Mouse (Mus musculus) hindbrain, postnatal 0 days (tissue): ENCODE measurements around the gene Reln. TPM values are rescaled to one million over a fixed set of nuclear protein-coding genes. Genes with fewer than 3 reads are reported as not detected.

Experiments used
- ATAC-seq: fragments of 200-750 bp; cut with Nextera tagmentation; 2 replicates; pipeline ENCODE4 v1.8.0; 2017; ENCODE audit warnings: mild to moderate bottlenecking, moderate TSS enrichment, moderate library complexity
- DNase-seq: peaks from one replicate; pipeline ENCODE4 v3.0.0-alpha.2; 2015; ENCODE audit warnings: low spot score
- H3K27ac ChIP-seq: fragments of 300-500 bp; sonication (generic); 2 replicates; pipeline ENCODE4 v1.5.1; 2014; ENCODE audit warnings: mild to moderate bottlenecking
- H3K27me3 ChIP-seq: fragments of 300-500 bp; sonication (generic); 2 replicates; pipeline ENCODE4 v1.6.1; 2014; ENCODE audit warnings: low read length, mixed read lengths; ENCODE audit not compliant: insufficient read depth
- H3K36me3 ChIP-seq: fragments of 300-500 bp; sonication (generic); 2 replicates; pipeline ENCODE4 v1.6.1; 2014; ENCODE audit warnings: low read length, mixed read lengths; ENCODE audit not compliant: insufficient read depth
- H3K4me1 ChIP-seq: fragments of 300-500 bp; sonication (generic); 2 replicates; pipeline ENCODE4 v1.6.1; 2014; ENCODE audit warnings: antibody characterized with exemption, low read length, mixed read lengths; ENCODE audit not compliant: insufficient read depth
- H3K4me2 ChIP-seq: fragments of 300-500 bp; sonication (generic); 2 replicates; pipeline ENCODE4 v1.6.1; 2014; ENCODE audit warnings: low read depth, mild to moderate bottlenecking, low read length, moderate library complexity, mixed read lengths
- H3K4me3 ChIP-seq: fragments of 300-500 bp; sonication (generic); 2 replicates; pipeline ENCODE4 v1.5.1; 2014; ENCODE audit warnings: low read length
- H3K9ac ChIP-seq: fragments of 300-500 bp; sonication (generic); replicated peaks from 2 replicates; pipeline ENCODE4 v1.6.1; 2014; ENCODE audit warnings: mild to moderate bottlenecking, low read length, moderate library complexity, mixed read lengths
- H3K9me3 ChIP-seq: fragments of 300-500 bp; sonication (generic); 2 replicates; pipeline ENCODE4 v1.6.1; 2016; ENCODE audit warnings: low read length, mixed read lengths
- CTCF ChIP-seq: IDR thresholded peaks from 2 replicates; pipeline ENCODE4 v1.5.1; 2016; ENCODE audit warnings: antibody characterized with exemption, control low read depth, low read depth
- WGBS: fragments of 180-500 bp; shearing (Covaris S2); extraction: QIAGEN DNeasy Blood & Tissue Kit; methylation state at CpG from one replicate; pipeline ENCODE4 v1.1.7; 2014; 5-methylcytosine and 5-hydroxymethylcytosine counted together
- polyA plus RNA-seq: library from polyadenylated mRNA; unstranded; fragments of >200 nt; fragmentation: Nextera tagmentation; extraction: Ambion mirVana; gene quantifications from 2 replicates; pipeline ENCODE4 v1.2.1, GENCODE M21; 2015
- total RNA-seq: library from RNA; depleted of rRNA; stranded (reverse); fragments of >200 nt; gene quantifications from 2 replicates; pipeline ENCODE4 v1.2.3, GENCODE M21; 2014

Gene Reln
- total and polyA plus RNA-seq, 2 experiments from 2014 or later, result 41.9 to 226 TPM

GRCm38 (mm10) chr5:22141821-22142220 lies 202.7 kb downstream of the Reln start:
- no peaks in the 10 kb centered on the region for H3K4me1 ChIP-seq
- H3K9me3 ChIP-seq, result no peaks in the 10 kb centered on the region
- no peaks in the 10 kb centered on the region for H3K36me3 ChIP-seq
- no peak overlapping the region for H3K9ac ChIP-seq
- WGBS, result 79% methylated on average over 4 of the region's 4 CpGs
- no peak overlapping the region for H3K4me3 ChIP-seq
- H3K4me2 ChIP-seq, result no peak overlapping the region
- no peaks in the 10 kb centered on the region for H3K27me3 ChIP-seq
- no peak for TF ChIP-seq CTCF
- ATAC-seq (no peak), DNase-seq (no peak)
- H3K27ac ChIP-seq, result no peak overlapping the region

- no peak for ATAC-seq
- no peak for DNase-seq
Measured at GRCm38 (mm10) chr5:22139015-22139414, 205.5 kb downstream of the Reln start.

GRCm38 (mm10) chr5:22134402-22134801 lies 210.1 kb downstream of the Reln start:
- H3K9ac ChIP-seq, result no peak overlapping the region
- DNase-seq (no peak), ATAC-seq (no peak)
- H3K4me1 ChIP-seq, result peaks cover 4% of the 10 kb centered on the region; the same call in 1 of the 2 replicates
- no peaks in the 10 kb centered on the region for H3K27me3 ChIP-seq
- WGBS, result 53% methylated on average over 9 of the region's 9 CpGs
- H3K4me2 ChIP-seq, result no peak overlapping the region
- no peak for TF ChIP-seq CTCF
- H3K9me3 ChIP-seq, result no peaks in the 10 kb centered on the region
- H3K4me3 ChIP-seq, result no peak overlapping the region
- no peak overlapping the region for H3K27ac ChIP-seq
- no peaks in the 10 kb centered on the region for H3K36me3 ChIP-seq

More at GRCm38 (mm10) chr5:22139015-22139414, 205.5 kb downstream of the Reln start:
- H3K36me3 ChIP-seq, result no peaks in the 10 kb centered on the region
- H3K4me2 ChIP-seq, result no peak overlapping the region
- H3K27ac ChIP-seq, result no peak overlapping the region
- no peak overlapping the region for H3K9ac ChIP-seq
- 25% methylated on average over 2 of the region's 2 CpGs for WGBS
- no peaks in the 10 kb centered on the region for H3K27me3 ChIP-seq
- no peak overlapping the region for H3K4me3 ChIP-seq
- TF ChIP-seq CTCF, result no peak
- H3K4me1 ChIP-seq, result no peaks in the 10 kb centered on the region
- no peaks in the 10 kb centered on the region for H3K9me3 ChIP-seq

DNA sequence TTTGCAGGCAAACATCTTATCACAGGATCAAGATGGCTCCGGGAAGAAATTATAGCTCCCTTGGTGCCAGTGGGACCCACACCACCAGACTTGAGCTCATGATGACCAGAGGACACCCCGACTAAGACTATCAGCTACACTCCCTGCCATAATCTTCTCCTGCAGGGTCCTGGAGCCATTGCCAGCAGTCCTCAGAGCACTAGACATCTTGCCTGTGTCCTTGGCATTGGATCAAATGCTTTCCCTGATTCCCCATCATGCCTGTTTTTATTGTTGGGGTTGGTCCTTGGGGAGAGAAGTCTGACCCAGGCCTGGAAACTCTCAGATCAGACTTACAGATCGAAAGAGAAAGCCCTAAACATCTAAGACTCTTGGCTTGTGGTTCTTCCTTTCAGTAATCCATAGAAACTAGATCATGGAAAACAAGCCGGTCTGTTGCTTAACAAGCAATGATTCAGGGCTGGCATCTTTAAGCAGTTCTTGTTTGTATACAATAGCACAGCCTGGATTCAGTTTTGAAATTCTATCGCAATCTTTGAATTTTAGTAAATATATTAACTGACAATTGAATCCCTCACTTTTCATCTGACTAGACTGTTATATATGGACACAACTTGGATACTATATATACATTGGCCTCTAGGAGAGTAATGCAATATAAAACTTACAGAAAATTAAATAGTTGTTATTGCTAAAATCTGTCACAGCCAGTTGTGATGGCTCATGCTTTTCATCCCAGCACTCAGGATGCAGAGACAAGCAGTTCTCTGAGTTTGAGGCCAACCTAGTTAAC lies 212.6 kb downstream of the Reln start:
- no peak for TF ChIP-seq CTCF
- Histone ChIP-seq H3K27ac (no peak overlapping the region), H3K27me3 (no peaks in the 10 kb centered on the region), H3K9ac (no peak overlapping the region), H3K4me2 (no peak overlapping the region), H3K9me3 (no peaks in the 10 kb centered on the region), H3K4me1 (peaks cover 4% of the 10 kb centered on the region; the same call in 1 of the 2 replicates), H3K4me3 (no peak overlapping the region), H3K36me3 (no peaks in the 10 kb centered on the region)
- ATAC-seq, result peak; percentile 38; the same call in 1 of the 2 replicates
- 55% methylated on average over 5 of the region's 5 CpGs for WGBS
- peak; percentile 72 for DNase-seq

DNA sequence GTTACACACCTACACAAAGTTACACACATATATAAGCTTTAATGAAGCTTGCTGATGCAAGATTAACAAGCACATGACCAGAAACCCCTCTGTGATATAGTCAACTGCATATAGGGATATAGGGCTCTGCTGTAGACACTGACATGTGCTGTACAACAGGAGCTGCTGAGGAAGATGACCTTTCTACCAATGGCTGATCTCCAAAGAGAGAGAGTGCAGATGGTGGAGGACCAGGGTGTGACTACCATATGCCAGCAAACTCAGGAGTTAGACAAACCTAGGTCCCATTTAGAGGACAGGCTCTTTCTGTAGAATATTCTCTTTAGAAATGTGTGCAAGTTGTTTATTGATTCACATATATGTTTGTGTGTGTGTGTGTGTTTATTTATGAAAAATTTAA lies 216.9 kb downstream of the Reln start:
- TF ChIP-seq CTCF, result no peak
- Histone ChIP-seq H3K9me3 (no peaks in the 10 kb centered on the region), H3K9ac (no peak overlapping the region), H3K36me3 (no peaks in the 10 kb centered on the region), H3K4me2 (no peak overlapping the region), H3K4me3 (no peak overlapping the region), H3K4me1 (peaks cover 4% of the 10 kb centered on the region; the same call in 1 of the 2 replicates), H3K27ac (no peak overlapping the region), H3K27me3 (no peaks in the 10 kb centered on the region)
- DNase-seq, result no peak
- ATAC-seq, result no peak

DNA sequence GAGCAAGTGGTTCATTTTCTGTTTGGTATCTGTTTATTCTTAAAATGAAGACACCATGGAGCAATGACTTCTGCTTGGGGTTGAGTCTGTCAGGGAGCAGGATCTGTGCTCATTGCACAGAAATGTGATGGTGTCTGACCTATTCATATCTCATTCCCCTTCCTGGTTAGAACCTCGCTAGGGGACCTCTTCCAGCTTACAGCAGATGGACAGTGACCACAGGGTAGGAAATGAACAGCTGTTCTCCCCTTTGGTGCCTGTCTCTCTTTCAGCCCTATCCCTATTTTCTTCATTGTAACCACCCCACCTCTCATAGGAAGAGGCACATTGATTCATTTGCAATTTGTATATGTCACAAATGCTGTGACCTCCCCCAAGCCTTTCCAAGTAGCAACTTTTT lies 225.2 kb downstream of the Reln start:
- DNase-seq (peak; percentile 28), ATAC-seq (peak; percentile 35; the same call in 1 of the 2 replicates)
- H3K27ac ChIP-seq, result no peak overlapping the region
- 0 out of 2 replicates have a peak, but pooled peaks cover 3% of the 10 kb centered on the region for H3K4me1 ChIP-seq
- no peak overlapping the region for H3K4me3 ChIP-seq
- no peaks in the 10 kb centered on the region for H3K36me3 ChIP-seq
- WGBS, result 54% methylated on average over 1 of the region's 1 CpGs
- no peaks in the 10 kb centered on the region for H3K9me3 ChIP-seq
- no peak for TF ChIP-seq CTCF
- H3K27me3 ChIP-seq, result no peaks in the 10 kb centered on the region
- H3K4me2 ChIP-seq, result no peak overlapping the region
- H3K9ac ChIP-seq, result no peak overlapping the region

GRCm38 (mm10) chr5:22118456-22118855 lies 226.0 kb downstream of the Reln start:
- Histone ChIP-seq H3K4me1 (0 out of 2 replicates have a peak, but pooled peaks cover 3% of the 10 kb centered on the region), H3K27me3 (no peaks in the 10 kb centered on the region), H3K9me3 (no peaks in the 10 kb centered on the region), H3K9ac (no peak overlapping the region), H3K4me2 (no peak overlapping the region), H3K4me3 (no peak overlapping the region), H3K27ac (no peak overlapping the region; the same call in 1 of the 2 replicates), H3K36me3 (no peaks in the 10 kb centered on the region)
- DNase-seq, result peak; percentile 42
- TF ChIP-seq CTCF, result no peak
- ATAC-seq, result no peak
- 33% methylated on average over 6 of the region's 6 CpGs for WGBS
